Mouse (Mus musculus): ENCODE data around the gene Csrnp2. TPM values are rescaled to one million over a fixed set of nuclear protein-coding genes. Genes with fewer than 3 reads are reported as not detected.
A peak's percentile ranks its signal among the peaks of the same experiment; 100 is the strongest.
"Not testable (repeated sequence)": the region's sequence is repeated elsewhere in the genome, so short reads cannot be mapped to it uniquely, and the experiment has no call there.

The Csrnp2 gene
- total RNA-seq (2021) = 10 to 100 TPM; 41.7 to 43.7 TPM

DNA sequence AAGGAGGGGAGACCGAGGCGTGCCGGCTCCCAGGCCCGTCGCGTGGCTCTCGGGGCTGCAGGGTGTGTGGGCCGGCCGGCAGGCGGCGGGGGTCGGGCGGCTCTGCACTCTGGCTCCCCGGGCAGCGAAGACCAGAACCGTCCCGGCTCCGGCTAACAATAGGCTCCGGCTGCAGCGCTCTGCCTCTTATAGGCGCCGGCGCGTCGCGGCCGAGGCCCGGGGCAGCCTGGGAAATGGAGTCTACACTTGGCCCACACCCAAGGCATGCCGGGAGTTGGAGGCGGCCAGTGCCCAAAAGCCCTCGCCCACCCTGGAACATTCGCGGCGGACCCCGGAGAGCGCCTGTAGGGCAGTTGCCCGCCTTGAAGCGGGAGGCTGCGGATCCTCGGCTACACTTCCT, at the start of gene Csrnp2:
Gene Csrnp2, minus strand, starts transcription at position 387 of the 400 bp plus-strand sequence.
- DNase-seq (ENCODE audit: extremely low spot score in 1 of 2, low spot score in 2 of 2) = peak; percentile 94 to 96
- intact Hi-C loops (cut with DNase I) = no loop called here

DNA sequence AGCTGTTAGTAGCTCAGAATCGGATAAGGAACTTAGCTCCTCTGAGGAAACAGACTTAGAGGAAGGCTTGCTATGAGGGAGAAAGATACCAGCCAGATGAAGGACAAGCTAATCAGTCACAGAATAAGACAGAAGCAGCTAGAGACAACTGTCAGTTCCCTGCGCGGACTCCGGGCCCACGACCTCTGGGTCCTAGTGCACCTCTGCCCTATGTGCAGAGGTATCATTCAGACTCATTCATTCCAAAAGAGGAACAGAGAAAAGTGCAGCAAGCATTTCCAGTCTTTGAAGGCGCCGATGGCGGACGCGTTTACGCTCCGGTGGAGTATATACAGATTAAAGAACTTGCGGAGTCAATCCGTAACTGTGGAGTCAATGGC, 48.4 kb upstream of the Csrnp2 start:
- DNase-seq (ENCODE audit: extremely low spot score in 1 of 2, low spot score in 2 of 2); intact Hi-C loops (cut with DNase I): not testable (repeated sequence)

DNA sequence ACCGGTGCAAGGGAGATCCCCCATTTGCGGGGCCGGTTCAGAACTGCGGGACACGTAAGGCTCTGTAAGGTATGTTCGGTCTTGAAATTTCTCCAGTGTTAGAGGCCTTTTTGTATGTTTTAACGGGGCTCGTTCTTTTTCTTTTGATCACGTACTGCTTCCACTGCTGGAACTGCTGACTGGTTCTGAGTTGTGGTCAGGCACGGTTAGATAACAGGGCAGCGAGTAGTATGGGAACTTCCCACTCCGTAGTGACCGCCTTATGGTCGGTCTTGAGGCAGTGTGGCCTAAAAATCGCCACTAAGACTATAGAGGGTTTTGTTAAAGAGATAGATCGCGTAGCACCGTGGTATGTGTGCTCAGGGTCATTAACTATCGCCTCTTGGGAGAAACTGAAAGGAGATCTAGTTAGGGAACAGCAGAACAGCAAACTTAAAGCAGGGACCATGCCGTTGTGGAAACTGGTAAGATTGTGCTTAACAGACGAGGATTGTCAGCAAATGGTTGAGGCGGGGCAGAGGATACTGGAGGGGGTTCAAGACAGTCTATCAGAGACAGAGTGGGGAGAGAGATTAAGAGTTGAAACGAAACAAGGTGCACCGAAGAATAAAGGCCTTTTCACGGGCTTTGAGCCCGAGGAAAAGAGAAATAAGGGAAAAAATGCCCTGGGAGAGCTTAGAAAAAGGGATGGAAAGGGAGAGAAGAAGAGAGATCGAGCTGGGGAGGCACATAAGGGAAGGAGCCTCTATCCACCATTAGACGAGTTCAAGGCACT, 47.8 kb upstream of the Csrnp2 start:
- intact Hi-C loops (cut with DNase I); DNase-seq (ENCODE audit: extremely low spot score in 1 of 2, low spot score in 2 of 2): not testable (repeated sequence)

DNA sequence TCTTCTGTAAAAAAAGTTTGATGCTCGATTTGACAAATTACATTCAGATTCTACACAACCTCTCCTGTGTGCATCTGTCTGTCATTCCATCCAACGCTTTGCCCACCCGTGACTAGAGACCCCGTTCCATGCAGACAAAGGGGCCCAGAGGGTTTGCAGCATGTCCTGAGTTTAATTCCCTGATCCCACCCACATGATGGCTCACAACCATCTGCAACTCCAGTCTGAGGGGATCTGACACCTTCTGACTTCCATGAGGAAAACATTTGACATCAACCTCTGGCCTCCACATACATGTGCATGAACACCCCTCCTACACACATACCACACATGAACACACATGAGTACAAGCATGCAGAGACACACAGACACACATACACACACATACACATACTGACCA, 46.1 kb upstream of the Csrnp2 start:
- intact Hi-C loops (cut with DNase I) = no loop called here
- DNase-seq (ENCODE audit: extremely low spot score in 1 of 2, low spot score in 2 of 2) = no peak

DNA sequence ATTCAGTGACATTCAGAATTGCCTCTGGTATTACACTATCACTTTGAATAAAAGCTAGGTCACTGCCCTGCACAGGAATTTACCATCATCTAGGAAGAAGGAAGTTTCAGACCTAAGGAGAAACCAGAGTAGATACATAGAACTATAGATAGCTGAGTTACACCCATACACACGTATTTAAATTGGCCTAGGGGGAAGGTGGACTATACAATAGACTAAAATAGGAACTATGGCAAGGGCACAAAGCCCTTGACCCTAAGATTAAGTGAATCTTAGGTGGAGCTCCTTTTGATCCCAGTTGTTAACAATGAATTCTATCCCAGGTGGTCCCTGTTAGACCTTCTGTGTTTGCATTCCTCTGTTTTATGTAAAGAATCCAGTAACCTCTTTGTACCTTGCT, 45.7 kb upstream of the Csrnp2 start:
- DNase-seq (ENCODE audit: extremely low spot score in 1 of 2, low spot score in 2 of 2); intact Hi-C loops (cut with DNase I): not testable (repeated sequence)

DNA sequence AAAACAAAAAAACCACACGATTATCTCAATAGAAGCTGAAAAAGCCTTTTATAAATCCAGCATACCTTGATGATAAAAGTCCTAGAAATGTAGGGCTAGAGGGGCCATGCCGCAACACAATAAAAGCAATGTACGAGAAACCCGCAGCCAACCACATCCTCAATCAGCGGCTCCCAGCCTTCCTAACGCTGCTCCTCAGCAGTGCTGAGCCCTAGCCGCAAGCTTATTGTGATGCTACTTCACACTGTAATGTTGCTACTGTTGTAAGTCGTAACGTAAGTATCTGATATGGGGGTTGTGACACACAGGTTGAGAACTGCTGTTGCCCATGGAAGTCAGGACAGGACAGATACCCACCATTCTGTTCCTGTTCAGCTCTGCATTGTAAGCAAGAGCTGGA, 44.1 kb upstream of the Csrnp2 start:
- DNase-seq (ENCODE audit: extremely low spot score in 1 of 2, low spot score in 2 of 2) = no peak
- intact Hi-C loops (cut with DNase I) = no loop called here

DNA sequence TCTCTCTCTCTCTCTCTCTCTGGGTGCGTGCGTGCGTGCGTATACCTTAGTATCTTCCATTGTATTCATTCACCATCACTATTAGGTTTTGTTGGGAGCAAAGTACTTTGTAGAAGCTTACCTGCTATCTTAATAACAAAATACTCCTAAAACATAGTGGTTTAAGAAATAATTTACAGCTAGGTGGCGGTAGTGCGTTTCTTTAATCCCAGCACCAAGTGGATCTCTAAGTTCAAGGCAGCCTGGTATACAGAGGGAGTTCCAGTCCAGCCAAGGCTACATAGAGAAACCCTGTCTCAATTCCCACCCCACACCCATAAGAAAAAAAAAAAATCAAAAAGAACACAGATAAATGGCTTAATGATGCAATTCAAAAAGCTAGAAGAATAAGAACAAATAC, 42.6 kb upstream of the Csrnp2 start:
- DNase-seq (ENCODE audit: extremely low spot score in 1 of 2, low spot score in 2 of 2) = peak in 1 of 2 experiments; percentile 24
- intact Hi-C loops (cut with DNase I) = no loop called here

DNA sequence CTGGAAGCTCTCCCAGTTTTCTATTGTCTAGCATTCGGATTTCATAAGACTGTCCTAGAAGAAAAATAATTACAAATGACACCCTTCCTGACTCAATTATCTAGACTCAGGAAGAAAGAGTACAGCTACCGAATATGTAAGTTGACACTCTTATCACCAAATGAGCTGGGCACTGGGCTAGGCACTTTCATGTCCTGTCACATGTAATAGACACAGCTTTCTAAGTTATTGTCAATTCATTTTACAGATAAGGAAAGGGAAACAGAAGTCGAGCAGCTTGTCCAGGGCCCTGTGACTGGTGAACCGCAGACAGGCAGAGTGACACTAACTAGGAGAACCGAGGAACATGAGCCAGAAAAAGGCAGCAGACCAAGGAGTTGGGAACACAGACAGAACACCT, 32.6 kb upstream of the Csrnp2 start:
- no peak for DNase-seq (ENCODE audit: extremely low spot score in 1 of 2, low spot score in 2 of 2)
- intact Hi-C loops (cut with DNase I) = loop anchor here (10.0 kb wide), 1 partner anchor 157 kb away; the partner anchor contains the start of gene Cela1

DNA sequence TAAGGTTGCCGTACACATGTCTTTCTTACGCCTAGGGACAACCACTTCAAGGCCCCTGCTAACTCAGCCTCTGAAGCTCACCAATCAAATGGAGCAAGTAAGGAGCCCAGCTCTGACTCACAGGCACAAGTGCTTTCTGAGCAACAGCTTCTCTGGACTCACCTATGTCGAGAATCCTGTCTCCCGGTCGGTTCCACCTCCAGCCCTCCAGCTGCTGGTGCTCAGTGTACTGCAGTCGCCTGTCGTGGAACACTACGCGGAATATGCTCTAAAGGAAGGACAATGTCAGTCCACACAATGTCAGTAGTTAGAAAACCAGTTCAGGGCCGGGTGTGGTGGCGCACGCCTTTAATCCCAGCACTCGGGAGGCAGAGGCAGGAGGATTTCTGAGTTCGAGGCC, 30.1 kb upstream of the Csrnp2 start:
- intact Hi-C loops (cut with DNase I) = loop anchor here (10.0 kb wide), 1 partner anchor 159 kb away; the partner anchor contains the start of gene Cela1

DNA sequence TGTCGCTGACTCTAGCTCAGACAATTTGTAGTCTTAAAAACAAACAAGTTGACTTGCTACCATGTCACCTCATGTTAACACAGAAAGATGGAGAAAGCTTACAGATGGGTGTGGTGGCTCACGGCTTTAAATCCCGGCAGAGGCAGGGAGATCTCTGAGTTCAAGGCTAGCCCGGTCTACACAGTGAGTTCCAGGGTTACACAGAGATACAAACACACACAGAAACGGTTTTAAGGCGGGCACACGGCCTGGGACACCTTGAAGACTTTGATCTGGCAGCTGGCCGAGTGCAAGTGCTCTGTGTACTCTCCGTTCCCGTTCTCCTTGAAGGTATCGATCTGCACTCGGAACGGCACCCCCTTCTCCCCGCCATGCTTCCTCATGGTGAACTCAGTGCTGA, 25.0 kb upstream of the Csrnp2 start:
- intact Hi-C loops (cut with DNase I) = loop anchor here (10.0 kb wide), 1 partner anchor 164 kb away; the partner anchor contains the start of gene Cela1
- no peak for DNase-seq (ENCODE audit: extremely low spot score in 1 of 2, low spot score in 2 of 2)

More for the DNA sequence above, 30.1 kb upstream of the Csrnp2 start:
- no peak for DNase-seq (ENCODE audit: extremely low spot score in 1 of 2, low spot score in 2 of 2)

DNA sequence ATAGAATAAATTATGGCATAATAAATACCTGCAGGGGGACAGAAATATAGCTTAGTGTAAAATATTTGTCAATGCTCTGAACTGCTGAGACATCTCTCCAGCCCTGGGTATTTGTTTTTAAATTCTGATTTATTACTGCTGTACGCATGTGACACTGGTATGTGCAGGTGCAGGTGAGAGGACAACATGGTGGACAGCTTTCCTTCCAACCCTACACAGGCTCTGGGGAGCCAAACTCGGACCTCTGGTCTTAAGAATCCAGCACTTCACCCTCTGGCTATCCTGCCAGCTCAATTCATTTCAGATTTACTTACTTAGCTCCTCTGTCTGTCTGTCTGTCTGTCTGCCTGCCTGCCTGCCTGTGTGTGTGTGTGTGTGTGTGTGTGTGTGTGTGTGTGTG, 19.8 kb upstream of the Csrnp2 start:
- DNase-seq (ENCODE audit: extremely low spot score in 1 of 2, low spot score in 2 of 2) = no peak
- intact Hi-C loops (cut with DNase I) = no loop called here

DNA sequence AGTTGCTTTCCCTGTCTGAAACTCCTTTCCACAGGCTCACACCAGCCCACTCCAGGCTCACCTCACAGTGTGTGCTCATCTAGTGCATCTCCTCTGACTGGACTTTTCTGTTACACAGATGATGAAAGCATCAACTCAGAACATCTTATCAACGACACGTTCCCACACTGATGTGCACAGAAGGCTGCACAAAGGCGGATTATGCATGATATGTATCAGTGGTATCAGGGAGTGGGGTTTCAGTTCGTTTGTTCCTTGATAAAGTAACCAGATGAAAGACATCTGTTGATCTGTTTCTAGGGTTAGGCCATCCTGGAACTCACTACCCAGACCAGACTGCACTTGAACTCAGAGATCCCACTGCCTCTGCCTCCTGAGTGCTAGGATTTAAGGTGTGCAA, 18.1 kb upstream of the Csrnp2 start:
- intact Hi-C loops (cut with DNase I) = no loop called here

DNA sequence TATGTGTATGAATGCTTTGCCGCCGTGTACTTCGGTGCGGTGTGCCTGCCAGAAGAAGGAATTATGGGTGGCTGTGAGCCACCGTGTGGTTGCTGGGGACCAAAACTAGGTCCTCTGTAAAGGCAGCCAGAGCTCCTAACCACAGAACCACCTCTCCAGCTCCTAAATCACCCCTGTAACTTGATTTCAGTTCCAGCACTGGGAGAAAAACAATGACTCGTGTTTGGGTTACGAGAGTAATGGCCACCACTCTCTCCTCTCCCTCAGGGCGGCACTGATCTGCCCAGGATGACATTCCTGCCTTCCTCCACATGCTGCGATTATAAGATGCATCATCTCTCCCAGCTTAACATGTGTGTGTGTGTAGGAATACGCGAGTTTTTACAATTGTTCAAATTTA, 14.8 kb upstream of the Csrnp2 start:
- intact Hi-C loops (cut with DNase I) = no loop called here
- no peak for DNase-seq (ENCODE audit: extremely low spot score in 1 of 2, low spot score in 2 of 2)

More for the DNA sequence above, 18.1 kb upstream of the Csrnp2 start:
- no peak for DNase-seq (ENCODE audit: extremely low spot score in 1 of 2, low spot score in 2 of 2)

DNA sequence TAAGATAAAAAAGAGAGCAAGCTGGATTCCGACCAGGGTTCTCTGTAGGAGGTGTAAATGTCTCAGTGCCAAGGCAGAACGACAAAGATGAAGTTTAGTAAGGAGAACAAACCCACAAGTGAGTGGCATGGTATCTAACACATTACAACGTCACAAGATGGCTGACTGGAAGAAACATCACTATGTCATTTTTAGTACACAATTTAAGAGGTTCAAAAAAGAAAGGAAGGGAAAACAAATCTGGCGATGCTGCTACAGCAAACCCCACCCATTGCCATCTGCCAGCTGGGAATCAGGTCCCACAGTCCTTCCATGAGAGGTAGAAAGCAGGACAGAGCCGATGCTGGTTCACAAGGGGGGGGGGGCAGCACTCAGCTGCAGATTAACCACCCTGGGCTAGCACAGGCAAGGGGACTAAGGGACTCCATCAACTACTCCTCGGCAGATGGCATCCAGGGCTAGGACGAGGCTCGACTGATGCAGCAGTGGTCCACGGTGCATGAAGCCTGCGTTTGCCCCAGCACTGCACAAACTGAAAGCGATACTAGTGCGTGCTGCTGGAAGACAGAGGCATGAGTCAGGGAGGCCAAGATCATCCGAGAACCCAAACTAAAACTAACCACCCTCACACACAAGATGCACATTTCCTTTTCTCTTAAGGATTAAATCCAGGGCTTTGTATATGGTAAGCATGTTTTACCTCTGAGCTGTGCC, 13.3 kb upstream of the Csrnp2 start:
- DNase-seq (ENCODE audit: extremely low spot score in 1 of 2, low spot score in 2 of 2) = no peak
- intact Hi-C loops (cut with DNase I) = no loop called here

DNA sequence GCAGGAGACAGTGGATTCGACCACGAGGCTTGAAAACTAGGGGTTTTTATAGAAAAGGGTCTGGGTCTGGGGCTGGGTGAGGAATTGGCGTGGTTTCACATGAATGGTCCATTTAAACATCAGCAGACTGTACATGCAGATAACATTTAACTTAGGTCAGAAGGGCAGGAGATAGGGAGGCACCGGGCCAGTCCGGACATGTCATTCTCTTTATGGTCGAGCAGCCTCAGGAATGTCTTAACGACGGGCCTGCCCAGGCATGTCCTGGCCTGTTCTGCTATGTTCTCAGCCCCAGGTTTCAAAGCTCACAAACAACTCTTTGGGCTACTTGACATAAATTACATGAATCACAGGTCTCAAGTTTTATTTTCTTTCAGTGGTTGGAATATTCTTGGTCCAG, 4.2 kb upstream of the Csrnp2 start:
- DNase-seq (ENCODE audit: extremely low spot score in 1 of 2, low spot score in 2 of 2); intact Hi-C loops (cut with DNase I): not testable (repeated sequence)

DNA sequence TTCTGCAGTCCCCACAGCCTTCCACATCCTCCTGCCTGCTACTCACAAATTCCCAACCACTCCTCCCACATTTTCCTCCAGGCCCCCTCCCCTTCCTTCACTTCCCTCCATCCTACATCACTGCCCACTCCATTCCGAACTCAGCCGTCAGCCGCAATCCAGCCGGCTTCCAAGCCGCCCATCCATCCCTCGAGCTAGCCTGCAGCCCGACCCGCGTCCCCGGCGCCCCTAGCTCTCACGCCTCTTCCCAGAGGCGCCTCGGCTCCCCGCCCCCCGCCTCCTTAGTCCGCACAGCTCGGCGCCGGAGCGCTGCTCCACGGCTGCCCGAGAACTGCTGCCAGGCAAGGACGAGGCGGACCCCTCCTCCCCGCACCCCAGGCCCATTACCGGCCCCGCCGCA, 641 bp downstream of the Csrnp2 start:
- DNase-seq (ENCODE audit: extremely low spot score in 1 of 2, low spot score in 2 of 2) = no peak
- intact Hi-C loops (cut with DNase I) = no loop called here

DNA sequence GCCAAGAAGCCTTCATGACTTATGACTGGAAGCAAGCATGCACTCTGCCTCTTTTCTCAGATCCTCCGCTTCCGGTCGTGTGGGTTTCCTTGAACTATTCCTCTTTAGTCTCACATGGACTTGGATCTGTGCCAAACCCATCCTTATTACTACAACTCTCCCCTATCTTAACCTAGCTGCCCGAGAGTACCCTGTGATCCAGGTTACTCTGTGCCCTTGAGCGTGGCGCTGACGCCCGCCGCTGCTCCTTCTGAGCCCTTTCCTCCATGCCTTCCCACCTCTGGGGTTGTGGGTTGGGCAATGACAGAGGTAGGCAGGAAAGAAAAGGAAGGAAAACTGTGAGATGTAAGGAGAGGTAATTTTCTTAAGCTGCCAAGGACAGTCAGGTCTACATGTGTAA, 3.3 kb downstream of the Csrnp2 start:
- no peak for DNase-seq (ENCODE audit: extremely low spot score in 1 of 2, low spot score in 2 of 2)
- intact Hi-C loops (cut with DNase I) = no loop called here

DNA sequence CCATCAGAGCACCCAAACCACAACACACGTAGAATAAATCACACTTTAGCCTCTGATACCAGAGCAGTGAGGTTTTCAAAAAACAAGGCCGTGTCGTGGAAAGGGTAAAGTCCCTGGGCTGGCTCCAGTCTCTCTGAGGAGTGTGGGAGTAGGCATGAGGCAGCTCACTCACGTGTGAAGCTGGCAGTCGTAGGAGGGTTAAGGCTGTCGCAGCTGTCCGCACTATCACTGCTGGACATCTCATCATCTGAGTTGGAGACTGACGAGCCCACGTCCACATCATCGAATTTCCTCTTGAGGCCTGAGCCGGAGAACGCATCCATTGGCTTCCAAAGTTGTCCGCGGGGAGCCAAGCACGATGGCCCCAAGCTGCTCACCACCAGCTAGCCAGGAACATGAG, 6.0 kb downstream of the Csrnp2 start:
- intact Hi-C loops (cut with DNase I) = no loop called here
- DNase-seq (ENCODE audit: extremely low spot score in 1 of 2, low spot score in 2 of 2) = no peak

DNA sequence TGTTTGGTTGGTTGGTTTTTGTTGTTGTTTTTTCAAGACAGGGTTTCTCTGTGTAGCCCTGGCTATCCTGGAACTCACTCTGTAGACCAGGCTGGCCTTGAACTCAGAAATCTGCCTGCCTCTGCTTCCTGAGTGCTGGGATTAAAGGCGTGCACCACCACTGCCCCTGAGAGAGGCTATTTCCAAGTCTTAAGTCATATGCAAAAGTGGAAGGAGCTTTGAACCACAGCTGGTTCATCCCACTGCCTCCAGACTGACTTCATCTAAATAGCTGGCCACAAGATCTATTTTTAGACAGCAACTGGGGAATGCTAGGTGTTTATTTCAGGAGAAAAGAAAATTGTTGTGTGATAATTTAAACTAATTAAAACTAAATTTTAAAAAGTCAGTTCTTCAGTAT, 7.0 kb downstream of the Csrnp2 start:
- DNase-seq (ENCODE audit: extremely low spot score in 1 of 2, low spot score in 2 of 2); intact Hi-C loops (cut with DNase I): not testable (repeated sequence)

DNA sequence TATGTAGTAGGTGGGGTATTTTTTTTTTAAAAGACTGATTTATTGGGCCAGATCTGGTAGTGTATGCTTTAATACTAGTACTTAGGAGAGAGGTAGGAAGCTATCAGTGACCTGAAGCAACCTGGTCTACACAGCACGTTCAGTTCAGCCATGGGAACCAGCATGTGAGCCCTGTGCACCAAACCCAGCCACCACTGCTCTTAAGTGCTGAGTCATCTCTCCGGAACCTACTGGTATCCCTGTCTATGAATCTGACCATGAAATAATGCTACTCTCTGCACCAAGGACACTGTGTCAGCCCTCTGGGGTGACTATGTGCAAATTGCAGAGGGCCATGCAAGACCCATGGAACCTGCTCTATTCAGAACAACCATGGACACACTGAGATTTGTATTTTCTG, 8.2 kb downstream of the Csrnp2 start:
- intact Hi-C loops (cut with DNase I) = no loop called here
- DNase-seq (ENCODE audit: extremely low spot score in 1 of 2, low spot score in 2 of 2) = no peak
